Mouse (Mus musculus) neural tube, embryonic 11.5 days (tissue): ENCODE measurements at regions not wholly inside any gene's neighbourhood (a gene's known extent, or its start where the extent isn't known, plus 50 kb on each side); places are given as distances from the start of the nearest gene placed in this dataset.
A peak's percentile ranks its signal among the peaks of the same experiment; 100 is the strongest.
"Not testable (repeated sequence)": the region's sequence is repeated elsewhere in the genome, so short reads cannot be mapped to it uniquely, and the experiment has no call there.

Source experiments
- ATAC-seq: fragments of 200-750 bp; cut with Nextera tagmentation; 2 replicates; pipeline ENCODE4 v1.8.0; 2017; ENCODE audit warnings: moderate number of reproducible peaks, mild to moderate bottlenecking, moderate TSS enrichment, moderate library complexity; ENCODE audit not compliant: insufficient read depth, low FRiP score, low TSS enrichment
- DNase-seq: peaks from one replicate; pipeline ENCODE4 v3.0.0-alpha.2; 2015; ENCODE audit warnings: low spot score
- H3K27ac ChIP-seq: fragments of 300-500 bp; sonication (generic); 2 replicates; pipeline ENCODE4 v1.5.1; 2014; ENCODE audit warnings: low read depth, mild to moderate bottlenecking, low read length
- H3K27me3 ChIP-seq: fragments of 300-500 bp; sonication (generic); 2 replicates; pipeline ENCODE4 v1.6.1; 2014; ENCODE audit warnings: mild to moderate bottlenecking, low read length, mixed read lengths; ENCODE audit not compliant: control insufficient read depth, insufficient read depth
- H3K36me3 ChIP-seq: fragments of 300-500 bp; sonication (generic); 2 replicates; pipeline ENCODE4 v1.6.1; 2014; ENCODE audit warnings: mild to moderate bottlenecking, low read length, moderate library complexity, mixed read lengths; ENCODE audit not compliant: control insufficient read depth, insufficient read depth
- H3K4me1 ChIP-seq: fragments of 300-500 bp; sonication (generic); 2 replicates; pipeline ENCODE4 v1.6.1; 2014; ENCODE audit warnings: low read length, mixed read lengths; ENCODE audit not compliant: control insufficient read depth, insufficient read depth
- H3K4me2 ChIP-seq: fragments of 300-500 bp; sonication (generic); 2 replicates; pipeline ENCODE4 v1.6.1; 2014; ENCODE audit warnings: low read depth, mild to moderate bottlenecking, moderate library complexity
- H3K4me3 ChIP-seq: fragments of 300-500 bp; sonication (generic); 2 replicates; pipeline ENCODE4 v1.5.1; 2014; ENCODE audit warnings: low read depth, low read length
- H3K9ac ChIP-seq: fragments of 300-500 bp; sonication (generic); 2 replicates; pipeline ENCODE4 v1.6.1; 2014; ENCODE audit warnings: mild to moderate bottlenecking, low read length
- H3K9me3 ChIP-seq: fragments of 300-500 bp; sonication (generic); 2 replicates; pipeline ENCODE4 v1.6.1; 2016; ENCODE audit warnings: low read length; ENCODE audit not compliant: control insufficient read depth
- WGBS: fragments of 180-500 bp; shearing (Covaris S2); extraction: QIAGEN DNeasy Blood & Tissue Kit; methylation state at CpG from one replicate; pipeline ENCODE4 v1.1.7; 2014; 5-methylcytosine and 5-hydroxymethylcytosine counted together

- DNase-seq, result no peak
- Histone ChIP-seq H3K4me1 (no peaks in the 10 kb centered on the region), H3K36me3 (no peaks in the 10 kb centered on the region), H3K9ac (no peak overlapping the region), H3K4me3 (no peak overlapping the region), H3K27ac (no peak overlapping the region), H3K27me3 (no peaks in the 10 kb centered on the region), H3K9me3 (no peaks in the 10 kb centered on the region), H3K4me2 (no peak overlapping the region)
- no peak for ATAC-seq
- 72% methylated on average over 3 of the region's 3 CpGs for WGBS
Observed at GRCm38 (mm10) chr14:86599511-86599910, 541.5 kb downstream of the Diaph3 start.

GRCm38 (mm10) chr14:86588525-86588924 lies 552.5 kb downstream of the Diaph3 start:
- no peaks in the 10 kb centered on the region for H3K4me1 ChIP-seq
- H3K4me3 ChIP-seq, result no peak overlapping the region
- 89% methylated on average over 2 of the region's 2 CpGs for WGBS
- H3K36me3 ChIP-seq, result no peaks in the 10 kb centered on the region
- no peak overlapping the region for H3K9ac ChIP-seq
- H3K9me3 ChIP-seq, result no peaks in the 10 kb centered on the region
- H3K27me3 ChIP-seq, result no peaks in the 10 kb centered on the region
- DNase-seq (no peak), ATAC-seq (no peak)
- H3K4me2 ChIP-seq, result no peak overlapping the region
- H3K27ac ChIP-seq, result no peak overlapping the region

GRCm38 (mm10) chr14:86585959-86586358 lies 555.1 kb downstream of the Diaph3 start:
- not testable (repeated sequence) for H3K4me1 ChIP-seq, H3K9ac ChIP-seq, ATAC-seq, H3K4me2 ChIP-seq, DNase-seq, H3K27ac ChIP-seq, H3K27me3 ChIP-seq, H3K36me3 ChIP-seq, H3K4me3 ChIP-seq, H3K9me3 ChIP-seq
- WGBS, result 59% methylated on average over 5 of the region's 5 CpGs

GRCm38 (mm10) chr14:86562728-86563127 lies 578.3 kb downstream of the Diaph3 start:
- 61% methylated on average over 2 of the region's 2 CpGs for WGBS
- Histone ChIP-seq H3K4me3 (no peak overlapping the region), H3K4me1 (no peaks in the 10 kb centered on the region), H3K27ac (no peak overlapping the region), H3K9ac (no peak overlapping the region), H3K36me3 (no peaks in the 10 kb centered on the region), H3K4me2 (no peak overlapping the region), H3K9me3 (no peaks in the 10 kb centered on the region), H3K27me3 (no peaks in the 10 kb centered on the region)
- ATAC-seq (peak; percentile 35; the same call in 1 of the 2 replicates), DNase-seq (peak; percentile 38)

- H3K4me3 ChIP-seq, result no peak overlapping the region
- 78% methylated on average over 5 of the region's 5 CpGs for WGBS
Observed at GRCm38 (mm10) chr14:86537992-86538391, 603.0 kb downstream of the Diaph3 start.

GRCm38 (mm10) chr14:86536341-86537027 lies 604.6 kb downstream of the Diaph3 start:
- no peaks in the 10 kb centered on the region for H3K9me3 ChIP-seq
- no peaks in the 10 kb centered on the region for H3K4me1 ChIP-seq
- ATAC-seq (no peak), DNase-seq (no peak)
- H3K9ac ChIP-seq, result no peak overlapping the region
- no peak overlapping the region for H3K4me3 ChIP-seq
- WGBS, result 95% methylated on average over 1 of the region's 1 CpGs
- H3K4me2 ChIP-seq, result no peak overlapping the region
- no peak overlapping the region for H3K27ac ChIP-seq
- no peaks in the 10 kb centered on the region for H3K36me3 ChIP-seq
- H3K27me3 ChIP-seq, result no peaks in the 10 kb centered on the region

More at GRCm38 (mm10) chr14:86537992-86538391, 603.0 kb downstream of the Diaph3 start:
- Histone ChIP-seq H3K27me3 (no peaks in the 10 kb centered on the region), H3K27ac (no peak overlapping the region), H3K4me1 (no peaks in the 10 kb centered on the region), H3K9ac (no peak overlapping the region), H3K9me3 (no peaks in the 10 kb centered on the region), H3K36me3 (no peaks in the 10 kb centered on the region), H3K4me2 (no peak overlapping the region)
- ATAC-seq (no peak), DNase-seq (no peak)

- no peak overlapping the region for H3K4me2 ChIP-seq
- 90% methylated on average over 9 of the region's 9 CpGs for WGBS
Observed at GRCm38 (mm10) chr14:86510408-86510807, 630.6 kb downstream of the Diaph3 start.

GRCm38 (mm10) chr14:86509686-86510085 lies 631.3 kb downstream of the Diaph3 start:
- Histone ChIP-seq H3K9ac (no peak overlapping the region), H3K27ac (no peak overlapping the region), H3K36me3 (no peaks in the 10 kb centered on the region), H3K4me1 (no peaks in the 10 kb centered on the region), H3K27me3 (no peaks in the 10 kb centered on the region), H3K4me3 (no peak overlapping the region), H3K4me2 (no peak overlapping the region), H3K9me3 (no peaks in the 10 kb centered on the region)
- DNase-seq, result no peak
- WGBS, result 91% methylated on average over 6 of the region's 6 CpGs
- ATAC-seq, result no peak

More at GRCm38 (mm10) chr14:86510408-86510807, 630.6 kb downstream of the Diaph3 start:
- Histone ChIP-seq H3K4me3 (no peak overlapping the region), H3K27ac (no peak overlapping the region), H3K9ac (no peak overlapping the region), H3K36me3 (no peaks in the 10 kb centered on the region), H3K27me3 (no peaks in the 10 kb centered on the region), H3K4me1 (no peaks in the 10 kb centered on the region), H3K9me3 (no peaks in the 10 kb centered on the region)
- DNase-seq (no peak), ATAC-seq (no peak)

- no peak overlapping the region for H3K27ac ChIP-seq
- 83% methylated on average over 6 of the region's 6 CpGs for WGBS
- H3K9ac ChIP-seq, result no peak overlapping the region
- H3K36me3 ChIP-seq, result no peaks in the 10 kb centered on the region
- H3K9me3 ChIP-seq, result no peaks in the 10 kb centered on the region
- no peak overlapping the region for H3K4me2 ChIP-seq
- no peaks in the 10 kb centered on the region for H3K4me1 ChIP-seq
- DNase-seq (no peak), ATAC-seq (no peak)
- H3K4me3 ChIP-seq, result no peak overlapping the region
- no peaks in the 10 kb centered on the region for H3K27me3 ChIP-seq
Observed at GRCm38 (mm10) chr14:86506286-86506685, 634.7 kb downstream of the Diaph3 start.
